Mouse (Mus musculus) spleen, adult 2 months (tissue): Measurements from ENCODE around the gene Nhsl2. TPM values are rescaled to one million over a fixed set of nuclear protein-coding genes. Genes with fewer than 3 reads are reported as not detected.
A peak's percentile ranks its signal among the peaks of the same experiment; 100 is the strongest.

ENCODE experiments used
- DNase-seq, 2 experiments: peaks; one replicate each; pipeline versions ENCODE4 v3.0.0 to v3.0.0-alpha.2; 2012 to 2021; ENCODE audit warnings: low spot score in 2 of 2, low read depth in 1 of 2
- H3K27ac ChIP-seq: fragments of 200-500 bp; 2 replicates; pipeline ENCODE4 v1.5.1; 2012; ENCODE audit warnings: low read length, inconsistent platforms; ENCODE audit not compliant: insufficient read depth
- H3K27me3 ChIP-seq: fragments of 200-500 bp; 2 replicates; pipeline ENCODE4 v1.6.1; 2012; ENCODE audit warnings: mild to moderate bottlenecking, moderate library complexity, low read length, inconsistent platforms; ENCODE audit not compliant: control insufficient read depth, insufficient read depth
- H3K36me3 ChIP-seq: fragments of 200-500 bp; 2 replicates; pipeline ENCODE4 v1.6.1; 2012; ENCODE audit warnings: mild to moderate bottlenecking, low read length, inconsistent platforms; ENCODE audit not compliant: control insufficient read depth, insufficient read depth
- H3K4me1 ChIP-seq: fragments of 200-500 bp; 2 replicates; pipeline ENCODE4 v1.6.1; 2011; ENCODE audit warnings: inconsistent platforms; ENCODE audit not compliant: control insufficient read depth, insufficient read depth, insufficient read length
- H3K4me3 ChIP-seq: fragments of 200-500 bp; 2 replicates; pipeline ENCODE4 v1.5.1; 2011; ENCODE audit warnings: mild to moderate bottlenecking, inconsistent platforms; ENCODE audit not compliant: insufficient read depth, insufficient read length; ENCODE audit errors: extremely low read depth
- CTCF ChIP-seq: fragments of 200-500 bp; IDR thresholded peaks from 2 replicates; pipeline ENCODE4 v1.5.1; 2011; ENCODE audit warnings: mild to moderate bottlenecking, inconsistent platforms; ENCODE audit not compliant: insufficient read depth, insufficient read length, insufficient replicate concordance; ENCODE audit errors: extremely low read depth
- POLR2A ChIP-seq: fragments of 200-500 bp; IDR thresholded peaks from 2 replicates; pipeline ENCODE4 v1.6.1; 2011; ENCODE audit warnings: low read depth, low read length, inconsistent platforms
- WGBS: fragments of 180-500 bp; shearing (Covaris S2); methylation state at CpG from one replicate; pipeline ENCODE4 v1.1.7; 2018; 5-methylcytosine and 5-hydroxymethylcytosine counted together
- polyA plus RNA-seq: library from polyadenylated mRNA; depleted of rRNA; stranded (reverse); fragments of >200 nt; gene quantifications from 2 replicates; pipeline ENCODE4 v1.2.3, GENCODE M21; 2012

The Nhsl2 gene
- polyA plus RNA-seq, 1 experiment = 1.2 TPM

DNA sequence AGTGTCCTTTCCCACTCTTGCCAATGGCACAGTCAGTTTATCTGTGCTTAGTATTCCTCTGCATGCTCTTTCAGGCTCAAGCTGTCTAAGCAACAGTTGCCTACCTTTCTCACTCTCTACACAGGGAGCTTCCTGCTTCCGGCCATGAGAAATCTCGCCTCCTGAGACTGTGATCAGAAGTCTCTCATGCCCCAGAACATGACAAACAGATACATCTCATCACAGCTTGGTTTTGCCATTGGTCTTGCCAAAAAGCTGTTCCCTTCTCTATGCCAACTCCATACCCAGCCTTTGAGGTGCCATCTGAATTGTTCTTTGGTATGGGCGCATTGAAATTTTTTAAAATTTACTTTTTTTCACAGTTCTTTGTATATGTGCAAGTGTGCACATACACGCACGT, 90.3 kb downstream of the Nhsl2 start:
- Histone ChIP-seq H3K4me3 (no peak overlapping the region), H3K4me1 (no peaks in the 10 kb centered on the region), H3K36me3 (no peaks in the 10 kb centered on the region), H3K27me3 (no peaks in the 10 kb centered on the region), H3K27ac (no peak overlapping the region)
- 86% methylated on average over 5 of the region's 5 CpGs for WGBS
- no peak for TF ChIP-seq CTCF
- no peak for TF ChIP-seq POLR2A
- DNase-seq = no peak

DNA sequence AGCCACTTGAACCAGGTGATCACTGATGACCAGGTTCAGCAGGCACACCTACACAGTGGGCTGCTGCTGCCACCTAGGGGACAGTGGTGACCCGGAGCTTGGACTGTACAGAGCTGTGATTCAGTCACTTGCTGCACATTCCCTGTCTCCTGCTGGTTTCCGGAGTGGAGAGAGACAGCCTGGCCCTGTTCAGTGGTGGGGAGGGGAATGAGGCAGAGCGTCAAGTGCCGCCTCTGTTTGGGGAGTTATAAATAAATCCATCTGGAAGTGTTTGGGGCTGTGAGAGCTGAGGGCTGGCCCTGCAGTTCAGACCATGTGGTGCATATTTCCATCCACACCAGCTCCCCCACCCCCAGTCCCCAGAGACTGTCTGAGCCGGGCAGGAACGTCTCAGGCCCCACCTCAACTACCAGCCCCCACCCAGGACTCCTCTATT, 93.3 kb downstream of the Nhsl2 start:
- H3K27ac ChIP-seq = no peak overlapping the region
- peak in 1 of 2 experiments; percentile 13 for DNase-seq
- no peaks in the 10 kb centered on the region for H3K36me3 ChIP-seq
- H3K4me1 ChIP-seq = no peaks in the 10 kb centered on the region
- WGBS = 19% methylated on average over 6 of the region's 6 CpGs
- TF ChIP-seq CTCF = peak; percentile 40; the same call in 1 of the 2 replicates
- TF ChIP-seq POLR2A = no peak
- no peaks in the 10 kb centered on the region for H3K27me3 ChIP-seq
- no peak overlapping the region for H3K4me3 ChIP-seq

DNA sequence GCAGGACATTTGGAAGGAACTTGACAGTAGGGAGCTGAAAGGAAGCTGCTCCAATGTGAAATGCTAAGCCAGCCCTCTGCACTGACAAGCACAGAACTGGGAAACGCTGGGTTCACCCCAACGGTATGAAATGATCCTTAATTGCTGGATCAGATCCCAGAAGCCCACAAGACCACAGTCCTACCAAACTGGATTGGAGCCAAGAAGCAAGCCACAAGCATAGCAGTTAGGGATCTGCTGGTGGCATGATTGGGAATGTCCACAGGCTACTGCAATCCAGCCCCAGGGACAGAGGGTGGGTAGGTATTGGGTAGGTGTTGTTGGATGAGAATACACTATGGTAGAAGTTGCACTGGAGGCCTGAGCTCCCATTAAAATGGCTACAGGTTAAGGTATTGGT, 94.6 kb downstream of the Nhsl2 start:
- H3K27me3 ChIP-seq = no peaks in the 10 kb centered on the region
- no peaks in the 10 kb centered on the region for H3K4me1 ChIP-seq
- no peaks in the 10 kb centered on the region for H3K36me3 ChIP-seq
- DNase-seq = no peak
- WGBS = 79% methylated on average over 2 of the region's 2 CpGs
- no peak overlapping the region for H3K4me3 ChIP-seq
- TF ChIP-seq CTCF (no peak), POLR2A (no peak)
- no peak overlapping the region for H3K27ac ChIP-seq

DNA sequence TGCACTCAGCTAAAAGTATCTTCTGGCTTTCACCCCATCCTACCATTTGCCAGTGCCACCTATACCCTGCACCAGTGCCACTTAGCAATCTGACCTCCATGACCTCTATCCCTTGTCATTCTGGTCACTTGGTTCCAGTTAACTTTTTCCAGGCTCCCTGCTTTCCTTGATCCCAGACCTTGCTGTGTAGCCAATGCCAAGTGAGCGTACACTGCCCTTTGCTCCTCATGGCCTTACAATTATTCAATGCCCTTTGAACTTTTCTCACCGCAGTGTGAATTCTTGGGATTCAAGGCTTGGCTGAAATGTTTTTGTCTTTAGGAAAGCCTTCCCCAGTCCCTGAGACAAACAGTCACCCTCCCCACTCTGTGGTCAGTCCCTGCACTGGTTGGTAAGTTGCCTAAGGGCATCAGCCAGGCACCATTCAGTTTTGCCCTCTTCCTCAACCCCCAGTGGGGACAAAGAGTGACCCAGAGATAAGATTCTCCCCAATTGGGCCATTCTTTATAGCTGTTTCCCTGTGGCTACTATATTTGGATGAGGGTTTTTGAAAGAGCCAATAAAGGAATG, 95.7 kb downstream of the Nhsl2 start:
- Histone ChIP-seq H3K4me3 (no peak overlapping the region), H3K27ac (no peak overlapping the region), H3K4me1 (no peaks in the 10 kb centered on the region), H3K36me3 (no peaks in the 10 kb centered on the region), H3K27me3 (no peaks in the 10 kb centered on the region)
- 84% methylated on average over 2 of the region's 2 CpGs for whole genome bisulfite sequencing
- no peak for DNase-seq
- no peak for TF ChIP-seq POLR2A
- no peak for TF ChIP-seq CTCF

DNA sequence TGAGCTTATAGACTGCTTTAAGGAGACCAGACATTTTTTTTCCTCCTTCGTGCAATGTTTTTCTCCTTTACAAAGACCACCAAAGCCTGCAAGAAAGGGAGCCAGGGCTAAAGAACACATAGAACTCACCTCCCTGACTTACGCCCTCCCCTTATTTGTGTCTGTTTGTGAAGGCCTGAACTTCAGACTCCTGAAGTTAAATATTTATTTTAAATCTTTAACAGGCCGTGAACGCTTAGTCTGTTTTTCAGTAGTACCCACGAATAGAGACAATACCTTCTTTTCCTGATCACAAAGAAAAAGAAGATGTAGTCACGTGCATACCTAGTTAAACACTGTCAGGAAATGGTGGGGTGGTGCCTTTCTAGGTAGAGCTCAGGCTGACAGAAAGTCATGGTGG, 103.3 kb downstream of the Nhsl2 start:
- no peaks in the 10 kb centered on the region for H3K36me3 ChIP-seq
- no peak overlapping the region for H3K4me3 ChIP-seq
- 80% methylated on average over 6 of the region's 6 CpGs for WGBS
- no peak overlapping the region for H3K27ac ChIP-seq
- DNase-seq = no peak
- no peak for TF ChIP-seq CTCF
- TF ChIP-seq POLR2A = no peak
- H3K4me1 ChIP-seq = no peaks in the 10 kb centered on the region
- no peaks in the 10 kb centered on the region for H3K27me3 ChIP-seq

DNA sequence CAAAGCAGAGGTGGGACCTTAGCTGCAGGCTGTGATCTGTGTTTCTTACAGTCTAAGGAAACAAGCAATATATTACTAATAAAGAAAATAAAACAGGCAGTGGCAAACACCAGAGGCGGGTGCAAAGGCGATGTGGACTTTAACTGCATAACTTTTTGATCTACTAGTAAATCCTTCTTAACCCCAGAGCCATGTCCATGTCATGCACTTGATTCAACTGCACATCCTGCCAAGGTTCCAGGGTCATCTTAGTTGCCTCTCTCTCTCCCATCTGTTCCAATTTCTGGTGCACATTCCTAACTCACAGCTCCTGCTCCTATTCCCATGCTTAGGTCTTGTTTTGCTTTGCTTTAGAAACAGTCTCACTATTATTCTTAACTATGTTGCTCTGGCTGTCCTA, 104.1 kb downstream of the Nhsl2 start:
- no peak overlapping the region for H3K4me3 ChIP-seq
- no peaks in the 10 kb centered on the region for H3K4me1 ChIP-seq
- TF ChIP-seq POLR2A (no peak), CTCF (no peak)
- no peak overlapping the region for H3K27ac ChIP-seq
- H3K36me3 ChIP-seq = no peaks in the 10 kb centered on the region
- 91% methylated on average over 2 of the region's 2 CpGs for WGBS
- DNase-seq = no peak
- no peaks in the 10 kb centered on the region for H3K27me3 ChIP-seq

DNA sequence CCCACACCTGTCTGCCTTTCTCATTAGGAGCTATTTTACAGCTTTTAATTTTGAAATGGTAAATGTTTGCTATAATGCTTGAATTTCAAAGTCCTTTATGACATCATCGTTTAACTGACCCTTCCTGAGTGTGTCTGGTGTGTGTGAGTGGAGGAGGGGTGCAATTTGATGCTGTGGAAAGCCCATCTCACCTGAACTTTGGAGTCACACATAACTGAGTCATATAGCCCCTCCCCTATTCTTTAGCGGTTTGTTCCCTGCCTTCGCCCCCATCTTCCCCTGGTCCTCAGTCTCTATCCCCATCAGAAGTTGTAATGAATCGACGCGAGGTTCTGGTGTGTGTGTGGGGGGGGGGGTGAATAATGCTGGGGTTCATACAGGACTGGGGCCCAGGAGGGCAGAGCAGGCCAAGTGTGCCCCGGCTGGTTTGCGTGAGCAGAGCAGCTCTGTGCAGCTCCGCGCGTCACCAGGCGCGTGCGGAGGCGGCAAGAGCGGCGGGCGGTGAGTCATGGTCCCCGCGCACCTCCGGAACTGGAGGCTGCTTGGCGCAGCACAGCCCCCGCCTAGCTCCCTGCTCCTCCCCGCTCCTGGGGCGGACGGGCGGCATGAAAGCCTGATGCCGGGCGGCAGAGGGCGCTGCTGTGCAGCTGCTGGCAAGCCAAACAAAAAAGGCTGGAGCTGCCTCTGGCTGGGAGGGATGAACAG, 104.8 kb downstream of the Nhsl2 start:
- Histone ChIP-seq H3K36me3 (no peaks in the 10 kb centered on the region), H3K27me3 (no peaks in the 10 kb centered on the region), H3K27ac (no peak overlapping the region), H3K4me1 (no peaks in the 10 kb centered on the region), H3K4me3 (peak overlapping the region; percentile 4; the same call in 1 of the 2 replicates)
- no peak for TF ChIP-seq POLR2A
- TF ChIP-seq CTCF = peak; percentile 52; the same call in 1 of the 2 replicates
- 21% methylated on average over 30 of the region's 30 CpGs for WGBS
- DNase-seq = peak; percentile 44 to 59
